Mouse (Mus musculus): Measurements from ENCODE around the gene Ankrd11. TPM values are rescaled to one million over a fixed set of nuclear protein-coding genes. Genes with fewer than 3 reads are reported as not detected.
A peak's percentile ranks its signal among the peaks of the same experiment; 100 is the strongest.

The Ankrd11 gene
- total RNA-seq, 2 experiments from 2014 or later: 86.2 to 90.5 TPM

DNA sequence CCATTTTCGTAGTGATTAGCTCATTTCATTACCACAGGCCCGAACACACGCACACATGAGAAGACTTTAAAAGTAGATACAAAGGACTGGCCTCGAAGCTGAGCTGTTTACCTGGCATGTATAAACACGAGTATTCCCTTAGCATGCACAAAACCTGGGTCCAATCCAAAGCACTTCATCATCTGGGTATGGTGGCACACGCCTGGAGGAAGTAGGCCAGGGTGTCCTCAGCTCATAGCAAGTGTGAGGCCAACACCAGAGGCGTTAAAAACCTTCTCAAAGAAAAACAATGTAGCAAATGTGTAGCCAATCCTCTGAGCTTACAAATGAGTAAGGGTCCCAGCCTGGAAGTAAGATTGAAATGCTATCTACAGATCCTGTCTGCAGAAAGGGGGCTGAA lies 27.6 kb downstream of the Ankrd11 start:
- 0 out of 2 replicates have a peak, but pooled peaks have one; percentile 18 for ATAC-seq (ENCODE audit: poor library complexity, severe bottlenecking)

GRCm38 (mm10) chr8:123011321-123011720 lies 30.8 kb downstream of the Ankrd11 start:
- no peak for ATAC-seq (ENCODE audit: poor library complexity, severe bottlenecking)

DNA sequence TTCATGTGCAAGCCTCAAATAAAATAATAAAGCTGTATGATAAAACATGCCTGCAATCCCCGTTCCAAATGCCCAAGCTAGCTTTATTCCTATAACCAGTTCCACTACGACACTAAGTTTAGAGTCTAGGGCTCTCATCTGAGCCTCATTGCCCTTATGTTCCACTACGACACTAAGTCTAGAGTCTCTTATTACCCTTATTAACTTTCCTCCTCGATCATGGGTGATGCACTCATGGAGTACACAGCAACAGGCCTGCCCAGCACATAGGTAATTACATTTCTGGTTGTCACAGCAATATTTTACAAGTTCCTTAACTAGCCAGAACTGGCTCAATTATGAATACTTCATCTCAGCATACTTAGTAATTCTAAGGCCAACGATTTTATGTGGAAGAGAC lies 36.3 kb downstream of the Ankrd11 start:
- ATAC-seq (ENCODE audit: poor library complexity, severe bottlenecking): no peak

DNA sequence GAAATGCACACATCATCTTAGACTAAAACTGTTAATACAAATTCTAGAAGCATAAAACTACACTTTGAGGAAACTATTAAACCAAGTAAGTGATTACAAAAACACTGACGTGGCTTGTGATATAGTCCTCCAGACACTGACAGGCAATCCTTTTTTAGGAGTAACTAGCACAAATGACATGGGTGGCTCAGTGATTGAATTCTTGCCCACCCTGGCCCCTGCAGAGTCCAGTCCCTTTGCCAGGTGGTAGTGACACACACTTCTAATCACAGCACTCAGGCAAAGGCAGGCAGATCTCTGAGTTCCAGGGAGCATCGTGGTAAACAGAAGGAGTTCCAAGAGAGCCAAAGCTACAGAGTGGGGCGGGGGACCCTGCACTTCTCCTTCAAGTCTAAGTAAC lies 36.7 kb downstream of the Ankrd11 start:
- peak; percentile 7; the same call in 1 of the 2 replicates for ATAC-seq (ENCODE audit: poor library complexity, severe bottlenecking)

- no peak for ATAC-seq (ENCODE audit: poor library complexity, severe bottlenecking)
Observed at GRCm38 (mm10) chr8:123004033-123004922, 37.8 kb downstream of the Ankrd11 start.

GRCm38 (mm10) chr8:123000311-123000710 lies 41.8 kb downstream of the Ankrd11 start:
- peak; percentile 54 for ATAC-seq (ENCODE audit: poor library complexity, severe bottlenecking)

DNA sequence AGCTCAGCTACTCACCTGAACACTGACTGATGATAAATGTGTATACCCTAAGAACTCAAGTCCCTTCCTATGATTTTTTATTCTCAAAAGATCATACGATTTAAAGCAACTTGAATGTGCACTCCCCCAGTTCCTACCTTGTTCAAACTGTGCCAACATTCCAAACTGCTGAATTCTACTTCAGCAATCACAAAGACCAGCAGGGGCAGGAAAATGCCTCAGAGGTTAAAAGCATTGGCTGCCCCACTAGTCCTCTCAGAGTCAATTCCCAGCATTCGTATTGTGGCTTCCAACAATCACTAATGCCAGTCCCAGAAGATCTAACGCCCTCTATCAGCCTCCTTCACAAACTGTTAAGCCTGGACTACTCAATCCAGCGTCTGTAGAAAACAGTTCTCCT lies 44.1 kb downstream of the Ankrd11 start:
- ATAC-seq (ENCODE audit: poor library complexity, severe bottlenecking): no peak

DNA sequence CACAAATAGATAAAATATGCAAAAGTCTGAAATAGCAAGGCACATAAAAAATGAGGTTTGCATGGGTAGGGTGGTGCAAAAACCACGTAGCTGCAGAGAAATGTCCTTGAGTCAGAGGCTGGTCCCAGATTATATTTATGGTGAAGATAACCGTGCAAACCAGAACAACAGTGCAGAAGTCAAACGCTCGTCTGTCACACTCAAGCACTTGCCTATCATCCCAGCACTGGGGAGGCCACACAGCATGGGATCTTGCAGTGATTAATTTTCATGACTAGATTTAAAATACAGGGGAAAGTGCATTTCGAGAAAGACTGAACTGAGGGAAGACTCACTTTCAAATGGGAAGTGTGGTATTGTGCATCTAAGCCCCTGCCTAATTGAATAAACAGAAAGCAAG lies 48.3 kb downstream of the Ankrd11 start:
- ATAC-seq (ENCODE audit: poor library complexity, severe bottlenecking): no peak

- peak; percentile 45; the same call in 1 of the 2 replicates for ATAC-seq (ENCODE audit: poor library complexity, severe bottlenecking)
Observed at GRCm38 (mm10) chr8:122993031-122993430, 49.0 kb downstream of the Ankrd11 start.

DNA sequence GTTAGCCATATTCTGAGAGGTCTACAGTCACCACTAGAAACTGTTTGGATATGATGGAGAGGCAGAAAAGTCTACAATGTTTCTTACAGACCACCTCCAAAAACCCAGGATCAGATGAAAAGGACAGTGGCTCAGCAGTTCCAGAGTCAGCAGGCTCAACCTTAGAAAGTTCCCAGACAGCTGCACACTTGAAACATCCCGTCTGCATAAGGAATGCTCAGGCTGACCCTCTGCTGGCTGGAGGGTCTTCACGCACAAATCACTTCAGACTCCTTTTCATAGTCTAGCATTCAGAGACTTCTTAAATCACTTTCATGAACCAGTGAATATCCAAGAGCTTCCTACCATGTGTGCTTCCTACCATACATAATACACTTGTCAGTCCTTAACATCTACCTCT lies 49.8 kb downstream of the Ankrd11 start:
- no peak for ATAC-seq (ENCODE audit: poor library complexity, severe bottlenecking)

- no peak for ATAC-seq (ENCODE audit: poor library complexity, severe bottlenecking)
Observed at GRCm38 (mm10) chr8:122991368-122991767, 50.7 kb downstream of the Ankrd11 start.

DNA sequence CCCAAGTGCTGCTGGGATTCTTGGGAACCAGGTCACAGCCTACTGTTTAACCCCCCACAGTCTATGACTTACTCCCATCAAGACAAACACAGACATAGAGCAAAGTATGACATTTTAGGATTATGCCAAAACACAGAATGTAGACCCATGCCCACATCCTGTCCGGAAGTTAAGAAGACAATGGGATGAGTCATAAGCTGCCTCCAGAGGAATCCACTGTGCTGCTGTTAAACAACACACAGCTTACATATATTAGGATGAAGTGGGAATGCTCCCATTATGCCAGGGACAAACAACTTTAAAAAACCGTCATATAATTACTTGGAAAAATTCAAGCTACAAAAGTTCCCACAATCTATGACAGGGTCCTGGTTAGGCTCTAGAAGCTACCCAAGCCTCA lies 52.1 kb downstream of the Ankrd11 start:
- no peak for ATAC-seq (ENCODE audit: poor library complexity, severe bottlenecking)

- ATAC-seq (ENCODE audit: poor library complexity, severe bottlenecking): peak; percentile 49
Observed at GRCm38 (mm10) chr8:122988955-122989354, 53.1 kb downstream of the Ankrd11 start.

- ATAC-seq (ENCODE audit: poor library complexity, severe bottlenecking): peak; percentile 49; the same call in 1 of the 2 replicates
Observed at GRCm38 (mm10) chr8:122987255-122987654, 54.8 kb downstream of the Ankrd11 start.

DNA sequence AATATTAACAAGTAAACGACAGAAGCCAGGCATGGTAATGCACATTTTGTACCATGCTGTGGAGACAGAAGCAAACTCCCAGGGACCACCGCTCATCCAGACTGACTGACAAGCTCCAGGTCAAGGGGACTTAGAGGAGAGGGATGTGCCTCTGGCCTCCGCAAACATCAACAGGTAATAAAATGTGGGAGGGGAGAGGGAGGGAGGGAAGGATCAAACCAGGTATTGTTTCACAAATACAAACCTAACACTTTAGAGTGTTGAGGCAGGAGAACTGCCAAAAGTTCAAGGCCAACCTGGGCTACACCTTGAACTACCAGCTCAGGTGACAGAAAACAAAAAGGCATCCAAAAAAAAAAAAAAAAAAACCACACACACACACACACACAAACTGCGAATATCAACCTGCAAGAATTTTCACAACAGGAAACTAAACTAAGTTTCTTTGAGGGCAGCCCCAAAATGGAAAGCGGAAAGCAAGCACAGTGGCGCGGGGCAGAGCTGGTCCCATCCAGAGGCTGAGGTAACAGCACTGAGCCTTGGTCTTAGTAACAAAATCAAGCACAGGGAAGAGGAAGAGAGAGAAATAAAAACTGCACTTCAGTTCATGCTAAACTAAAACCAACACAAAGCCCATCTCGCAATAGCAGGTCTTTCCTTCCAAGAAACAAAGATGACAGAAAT lies 55.4 kb downstream of the Ankrd11 start:
- ATAC-seq (ENCODE audit: poor library complexity, severe bottlenecking): peak; percentile 47

GRCm38 (mm10) chr8:122984175-122984574 lies 57.9 kb downstream of the Ankrd11 start:
- ATAC-seq (ENCODE audit: poor library complexity, severe bottlenecking): no peak

DNA sequence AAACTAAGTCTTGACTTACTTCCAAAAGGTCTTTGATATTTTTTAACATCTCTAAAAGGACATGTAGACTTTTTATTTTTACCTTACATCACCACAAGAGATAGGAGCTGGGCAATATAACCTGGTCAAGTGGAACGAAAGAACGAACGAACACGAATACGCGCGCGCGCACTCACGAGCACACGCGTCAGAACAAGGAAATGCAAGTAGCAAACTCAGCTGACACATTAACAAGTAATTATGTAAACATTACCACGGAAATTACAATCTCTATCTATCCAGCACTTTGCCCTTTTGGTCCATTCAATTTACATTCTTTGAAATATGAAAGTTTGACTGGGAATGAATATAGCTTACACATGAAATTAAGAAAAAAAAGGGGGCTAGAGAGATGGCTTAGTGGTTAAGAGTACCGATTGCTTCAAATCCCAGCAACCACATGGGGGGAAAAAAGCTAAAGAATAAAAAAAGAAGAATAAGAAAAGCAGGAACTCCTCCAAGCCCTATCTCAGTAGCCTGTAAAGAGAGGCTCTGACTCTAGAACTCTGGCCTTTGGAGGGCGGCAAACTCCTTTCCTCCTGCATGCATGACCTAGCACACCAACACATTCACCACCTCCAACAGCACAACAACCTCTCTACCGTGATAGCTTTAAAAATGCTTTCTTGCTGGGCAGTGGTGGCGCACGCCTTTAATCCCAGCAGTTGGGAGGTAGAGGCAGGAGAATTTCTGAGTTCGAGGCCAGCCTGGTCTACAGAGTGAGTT lies 58.7 kb downstream of the Ankrd11 start:
- no peak for ATAC-seq (ENCODE audit: poor library complexity, severe bottlenecking)

DNA sequence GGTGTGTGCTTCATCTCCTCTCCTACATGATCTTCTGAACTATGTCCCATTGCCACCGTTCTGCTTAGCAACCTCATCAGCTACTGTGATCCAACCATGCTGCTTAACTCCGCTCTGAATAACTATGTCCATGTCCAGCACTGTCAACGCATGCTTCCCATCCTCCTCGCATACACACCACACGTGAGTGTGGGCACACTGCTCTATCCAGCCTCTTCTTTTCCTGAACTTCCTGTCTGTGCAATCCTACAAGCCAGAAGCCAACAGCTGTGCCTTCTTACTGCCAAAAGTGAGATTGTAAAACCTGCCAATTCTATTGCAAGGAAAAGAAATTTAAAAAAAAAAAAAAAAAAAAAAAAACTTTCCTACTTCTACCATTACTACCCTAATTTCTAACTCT lies 60.4 kb downstream of the Ankrd11 start:
- ATAC-seq (ENCODE audit: poor library complexity, severe bottlenecking): no peak

GRCm38 (mm10) chr8:122979865-122980509 lies 62.1 kb downstream of the Ankrd11 start:
- peak; percentile 73 for ATAC-seq (ENCODE audit: poor library complexity, severe bottlenecking)

- ATAC-seq (ENCODE audit: poor library complexity, severe bottlenecking): 0 out of 2 replicates have a peak, but pooled peaks have one; percentile 22
Observed at GRCm38 (mm10) chr8:122979424-122979823, 62.7 kb downstream of the Ankrd11 start.

DNA sequence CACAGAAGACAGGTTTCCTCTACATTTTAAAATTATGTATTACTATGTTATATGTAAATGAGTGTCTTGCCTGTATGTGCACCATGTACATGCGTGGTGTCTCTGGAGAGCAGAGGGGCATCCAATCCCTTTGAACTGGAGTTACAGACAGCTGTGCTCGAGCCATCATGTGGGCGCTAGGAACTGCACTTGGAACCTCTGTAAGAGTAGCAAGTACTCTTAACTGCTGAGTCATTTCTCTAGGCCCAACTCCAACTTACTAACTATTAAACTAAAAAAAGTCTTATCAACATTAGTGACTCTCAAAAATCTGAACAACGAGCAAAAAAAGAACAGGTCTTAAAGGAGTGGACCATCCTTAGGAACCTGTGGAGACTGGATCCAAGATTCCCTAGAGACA lies 66.0 kb downstream of the Ankrd11 start:
- ATAC-seq (ENCODE audit: poor library complexity, severe bottlenecking): no peak

Measured in megakaryocyte, adult 5-6 weeks (primary cell).